Mouse (Mus musculus): ENCODE results near the gene Fkbp4. TPM values are rescaled to one million over a fixed set of nuclear protein-coding genes. Genes with fewer than 3 reads are reported as not detected.

Gene Fkbp4
- polyA plus RNA-seq (2011; ENCODE audit: insufficient read length, low read depth, missing spikeins), result 79.9 and 102 TPM in 2 replicates

DNA sequence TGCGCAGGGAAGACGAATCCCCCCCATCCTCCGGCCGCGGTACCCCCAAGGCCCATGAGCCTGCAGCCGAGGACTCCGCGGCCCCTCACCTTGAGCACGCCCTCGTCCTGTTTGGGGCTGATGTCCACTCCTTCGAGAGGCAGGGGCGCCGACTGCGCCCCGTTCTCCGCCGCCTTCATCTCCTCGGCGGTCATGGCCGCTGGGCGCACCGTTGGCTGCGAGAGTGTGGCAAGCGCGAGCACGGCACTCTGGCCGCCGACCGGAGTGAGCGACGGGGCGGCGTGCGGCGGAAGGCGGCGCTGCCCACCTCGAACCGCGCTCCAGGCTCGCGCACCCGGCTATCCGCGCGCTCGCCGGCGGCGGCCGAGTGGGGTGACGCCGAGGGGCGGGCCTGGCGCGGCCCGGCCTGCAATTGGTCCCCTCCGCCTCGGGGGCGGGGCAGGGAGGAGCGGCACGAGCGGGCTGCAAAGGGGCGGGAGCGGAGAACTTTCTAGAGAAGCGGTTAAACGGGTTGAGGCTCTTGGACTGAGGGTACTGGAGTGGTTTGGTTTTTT is at the start of gene Fkbp4:
Fkbp4 (minus strand) TSS at position 361 of the 554 bp plus-strand sequence.
- Histone ChIP-seq H3K4me3 (ENCODE audit: insufficient read depth, low read length) (peak within 1 kb of the TSS; percentile 94), H3K27ac (ENCODE audit: insufficient read depth, low read length) (peak within 1 kb of the TSS; percentile 35; the same call in 1 of the 2 replicates), H3K4me1 (ENCODE audit: control insufficient read depth, insufficient read depth, low read length) (peaks cover 3% of the 10 kb centered on the region; the same call in 1 of the 2 replicates)
- TF ChIP-seq CTCF (IDR thresholded peaks at IDR 0.05; ENCODE audit: borderline replicate concordance, insufficient read depth, low read length), result no peak
- TF ChIP-seq POLR2A (IDR thresholded peaks at IDR 0.05; ENCODE audit: low read depth, low read length), result peak; percentile 82

DNA sequence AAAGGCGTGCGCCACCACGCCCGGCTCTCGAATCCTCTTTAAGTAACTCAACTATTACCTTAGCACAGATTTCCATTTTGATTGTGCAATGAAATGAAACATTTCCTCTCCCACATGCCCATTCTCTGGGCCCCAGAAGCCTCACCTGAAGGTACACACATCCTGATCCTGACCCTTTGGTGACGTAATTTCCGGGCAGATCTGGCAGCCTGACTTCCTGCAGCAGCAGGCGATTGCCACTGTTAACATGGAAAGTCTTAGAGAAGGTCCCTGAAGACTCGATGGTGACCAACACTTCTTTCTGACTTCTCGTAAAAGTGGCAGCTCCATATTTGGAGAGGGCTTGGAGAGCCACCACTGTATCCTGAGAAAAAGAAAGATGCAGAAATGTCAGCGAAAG is 49.3 kb upstream of the Fkbp4 start:
- H3K4me1 ChIP-seq (ENCODE audit: control insufficient read depth, insufficient read depth, low read length), result no peaks in the 10 kb centered on the region
- H3K27ac ChIP-seq (ENCODE audit: insufficient read depth, low read length), result no peak overlapping the region
- TF ChIP-seq CTCF (IDR thresholded peaks at IDR 0.05; ENCODE audit: borderline replicate concordance, insufficient read depth, low read length) (no peak), POLR2A (IDR thresholded peaks at IDR 0.05; ENCODE audit: low read depth, low read length) (no peak)
- H3K4me3 ChIP-seq (ENCODE audit: insufficient read depth, low read length), result no peak overlapping the region

DNA sequence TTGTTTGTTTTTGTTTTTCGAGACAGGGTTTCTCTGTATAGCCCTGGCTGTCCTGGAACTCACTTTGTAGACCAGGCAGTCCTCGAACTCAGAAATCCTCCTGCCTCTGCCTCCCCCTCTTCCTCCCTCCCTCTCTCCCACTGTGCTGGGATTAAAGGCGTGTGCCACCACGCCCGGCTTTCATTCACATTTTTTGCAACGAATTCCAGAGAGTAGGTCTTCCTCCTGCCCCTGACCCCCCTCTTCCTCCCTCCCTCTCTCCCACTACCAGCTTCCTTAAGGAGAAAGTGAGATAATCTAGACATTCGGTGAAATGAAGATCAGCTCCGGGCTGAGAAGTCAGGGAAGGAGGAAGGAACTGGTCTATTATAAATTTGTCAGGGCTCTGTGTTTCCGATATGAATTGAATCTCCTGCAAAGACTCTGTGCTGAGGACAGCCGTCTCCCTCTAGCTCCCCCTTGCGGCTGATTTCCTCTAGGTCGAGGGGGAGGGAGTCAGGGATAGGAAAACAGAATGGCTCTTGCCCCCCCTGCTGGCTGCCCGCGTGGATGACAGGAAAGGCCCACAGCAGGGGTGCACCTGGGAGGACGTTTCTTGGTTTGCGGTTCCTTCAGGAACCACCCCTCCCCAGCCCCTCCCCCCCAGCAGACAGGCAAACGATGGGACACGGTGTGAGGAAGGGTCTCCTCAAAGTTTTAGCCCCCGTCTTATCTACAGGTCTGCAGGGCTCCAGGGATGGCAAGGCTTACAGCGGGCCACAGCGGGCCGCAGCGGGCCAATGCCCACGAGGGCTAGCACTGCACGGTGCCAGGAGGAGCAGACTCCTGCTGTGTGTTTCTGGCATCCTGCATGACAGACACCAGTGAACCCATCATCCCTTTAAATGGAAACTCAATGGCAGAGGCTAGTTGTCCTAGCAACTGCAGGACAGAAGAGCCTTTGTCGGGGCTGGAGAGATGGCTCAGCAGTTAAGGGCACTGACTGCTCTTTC is 41.3 kb upstream of the Fkbp4 start:
- TF ChIP-seq POLR2A (IDR thresholded peaks at IDR 0.05; ENCODE audit: low read depth, low read length) (no peak), CTCF (IDR thresholded peaks at IDR 0.05; ENCODE audit: borderline replicate concordance, insufficient read depth, low read length) (peak; percentile 95)
- Histone ChIP-seq H3K27ac (ENCODE audit: insufficient read depth, low read length) (no peak overlapping the region), H3K4me1 (ENCODE audit: control insufficient read depth, insufficient read depth, low read length) (no peaks in the 10 kb centered on the region), H3K4me3 (ENCODE audit: insufficient read depth, low read length) (no peak overlapping the region)

DNA sequence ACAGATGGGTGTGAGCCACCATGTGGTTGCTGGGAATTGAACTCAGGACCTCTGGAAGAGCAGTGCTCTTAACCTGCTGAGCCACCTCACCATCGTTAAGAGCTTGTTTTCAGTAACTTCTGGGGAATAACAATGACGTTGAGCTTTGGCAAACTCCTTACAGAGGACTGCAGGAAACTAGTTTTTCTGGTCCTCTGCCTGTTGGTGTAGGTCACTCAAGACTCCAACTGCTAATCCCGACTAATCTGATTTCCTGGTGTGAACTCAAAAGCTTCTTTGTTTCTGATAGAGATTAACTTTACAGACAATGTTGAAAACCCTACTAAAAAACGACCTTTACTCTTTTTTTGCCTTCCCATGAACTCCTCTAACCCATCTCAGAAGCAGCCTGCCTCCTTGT is 39.0 kb upstream of the Fkbp4 start:
- Histone ChIP-seq H3K4me1 (ENCODE audit: control insufficient read depth, insufficient read depth, low read length) (no peaks in the 10 kb centered on the region), H3K27ac (ENCODE audit: insufficient read depth, low read length) (no peak overlapping the region), H3K4me3 (ENCODE audit: insufficient read depth, low read length) (no peak overlapping the region)
- TF ChIP-seq CTCF (IDR thresholded peaks at IDR 0.05; ENCODE audit: borderline replicate concordance, insufficient read depth, low read length), result no peak
- TF ChIP-seq POLR2A (IDR thresholded peaks at IDR 0.05; ENCODE audit: low read depth, low read length), result no peak

DNA sequence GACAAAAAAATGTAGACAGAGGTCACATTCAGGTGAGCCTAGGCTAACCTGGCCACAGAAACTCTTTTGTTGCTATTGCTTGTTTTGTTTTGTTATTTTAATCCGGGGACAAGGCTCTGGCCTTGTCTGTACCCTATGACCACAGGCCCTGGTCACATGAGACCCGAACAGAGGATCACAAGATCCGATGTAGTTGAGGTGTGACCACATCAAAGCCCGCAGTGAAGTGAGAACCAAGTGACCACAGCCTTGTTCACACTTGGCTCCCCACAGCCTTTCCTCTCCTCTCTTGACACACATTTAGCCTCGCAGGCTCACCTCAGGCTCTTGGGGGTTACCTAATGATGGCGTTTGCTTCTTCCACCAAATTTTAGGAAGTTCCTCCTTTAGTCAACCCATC is 35.6 kb upstream of the Fkbp4 start:
- no peak overlapping the region for H3K4me3 ChIP-seq (ENCODE audit: insufficient read depth, low read length)
- no peak overlapping the region for H3K27ac ChIP-seq (ENCODE audit: insufficient read depth, low read length)

DNA sequence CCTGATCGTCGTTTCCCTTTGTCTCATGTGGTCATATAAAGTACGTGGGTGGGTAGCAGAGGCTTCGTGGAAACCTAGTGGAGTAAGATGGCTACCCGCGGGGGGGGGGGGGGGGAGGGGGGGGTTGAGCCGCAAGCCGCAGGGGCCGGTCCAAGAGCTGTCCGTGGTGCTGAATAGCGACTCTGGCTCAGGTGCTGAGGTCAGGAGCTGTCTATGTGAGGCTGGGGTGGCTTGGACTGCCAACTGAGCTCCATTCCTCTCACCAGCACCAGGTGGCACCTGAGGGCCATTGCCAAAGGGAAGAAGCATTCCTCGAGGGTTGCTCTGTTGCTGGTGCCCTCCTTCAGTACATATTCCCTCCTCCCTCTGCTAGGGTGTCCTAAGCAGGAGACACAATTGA is 31.0 kb upstream of the Fkbp4 start:
- Histone ChIP-seq H3K27ac (ENCODE audit: insufficient read depth, low read length) (no peak overlapping the region), H3K4me3 (ENCODE audit: insufficient read depth, low read length) (no peak overlapping the region), H3K4me1 (ENCODE audit: control insufficient read depth, insufficient read depth, low read length) (no peaks in the 10 kb centered on the region)
- TF ChIP-seq CTCF (IDR thresholded peaks at IDR 0.05; ENCODE audit: borderline replicate concordance, insufficient read depth, low read length) (no peak), POLR2A (IDR thresholded peaks at IDR 0.05; ENCODE audit: low read depth, low read length) (no peak)

More for the DNA sequence above, 35.6 kb upstream of the Fkbp4 start:
- no peaks in the 10 kb centered on the region for H3K4me1 ChIP-seq (ENCODE audit: control insufficient read depth, insufficient read depth, low read length)
- TF ChIP-seq CTCF (IDR thresholded peaks at IDR 0.05; ENCODE audit: borderline replicate concordance, insufficient read depth, low read length) (no peak), POLR2A (IDR thresholded peaks at IDR 0.05; ENCODE audit: low read depth, low read length) (no peak)

DNA sequence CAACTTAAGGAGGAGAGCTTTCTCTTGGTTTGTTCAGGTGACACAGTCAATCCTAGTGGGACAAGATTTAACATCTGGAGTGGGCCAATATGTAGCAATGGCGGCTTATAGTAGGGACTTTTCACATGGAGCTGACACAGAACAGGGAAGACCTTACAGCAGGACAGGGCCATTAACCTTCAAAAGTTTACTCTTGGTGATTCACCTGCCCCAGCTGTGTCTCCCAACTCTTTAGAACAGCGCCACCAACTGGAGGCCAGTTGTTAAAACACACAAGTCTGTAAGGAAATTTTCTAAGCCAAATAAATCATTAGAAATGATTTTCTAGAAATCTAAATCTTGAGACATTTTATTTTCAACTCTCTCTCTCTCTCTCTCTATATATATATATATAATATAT is 28.8 kb upstream of the Fkbp4 start:
- Histone ChIP-seq H3K4me1 (ENCODE audit: control insufficient read depth, insufficient read depth, low read length) (no peaks in the 10 kb centered on the region), H3K27ac (ENCODE audit: insufficient read depth, low read length) (no peak overlapping the region), H3K4me3 (ENCODE audit: insufficient read depth, low read length) (no peak overlapping the region)
- no peak for TF ChIP-seq POLR2A (IDR thresholded peaks at IDR 0.05; ENCODE audit: low read depth, low read length)
- TF ChIP-seq CTCF (IDR thresholded peaks at IDR 0.05; ENCODE audit: borderline replicate concordance, insufficient read depth, low read length), result no peak

DNA sequence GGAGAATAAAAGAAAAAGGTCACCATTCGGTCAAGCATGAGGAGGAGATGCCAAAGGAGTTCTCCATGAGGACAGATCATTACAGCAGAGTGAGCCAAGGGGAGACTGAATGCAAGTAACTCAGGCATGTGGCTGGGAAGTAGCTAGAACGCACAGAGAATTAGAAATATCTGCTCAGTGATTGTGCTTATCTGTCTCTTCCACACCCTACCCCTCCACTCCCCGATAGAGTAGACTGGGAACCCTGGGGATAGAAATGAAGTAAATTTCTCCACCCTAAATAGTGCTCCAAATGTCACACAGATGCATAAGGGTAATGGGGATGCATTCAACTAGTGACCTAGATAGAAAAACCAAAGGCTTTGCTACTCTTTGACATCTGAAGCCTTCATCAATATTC is 28.1 kb upstream of the Fkbp4 start:
- TF ChIP-seq POLR2A (IDR thresholded peaks at IDR 0.05; ENCODE audit: low read depth, low read length), result no peak
- no peak for TF ChIP-seq CTCF (IDR thresholded peaks at IDR 0.05; ENCODE audit: borderline replicate concordance, insufficient read depth, low read length)
- H3K4me3 ChIP-seq (ENCODE audit: insufficient read depth, low read length), result no peak overlapping the region
- H3K27ac ChIP-seq (ENCODE audit: insufficient read depth, low read length), result no peak overlapping the region
- no peaks in the 10 kb centered on the region for H3K4me1 ChIP-seq (ENCODE audit: control insufficient read depth, insufficient read depth, low read length)

DNA sequence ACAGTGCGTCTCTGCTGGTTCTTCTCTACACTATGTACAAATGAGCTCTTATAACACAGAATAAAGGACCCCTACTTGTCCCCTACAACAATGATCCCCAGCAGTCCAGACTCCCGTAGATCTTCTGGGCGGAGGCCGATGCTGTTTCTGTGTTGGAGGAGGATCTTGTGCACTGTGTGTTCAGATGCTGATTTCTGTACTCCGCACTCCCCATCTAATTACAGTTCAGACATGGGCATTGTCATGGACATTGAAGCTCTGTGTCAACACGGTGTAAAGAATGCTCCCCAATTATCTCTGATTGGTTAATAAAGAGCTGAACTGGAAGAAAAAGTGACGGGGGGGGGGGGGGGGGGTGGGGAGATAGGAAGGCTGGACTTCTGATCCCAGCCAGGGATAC is 27.6 kb upstream of the Fkbp4 start:
- H3K4me1 ChIP-seq (ENCODE audit: control insufficient read depth, insufficient read depth, low read length), result no peaks in the 10 kb centered on the region
- no peak overlapping the region for H3K4me3 ChIP-seq (ENCODE audit: insufficient read depth, low read length)
- H3K27ac ChIP-seq (ENCODE audit: insufficient read depth, low read length), result no peak overlapping the region
- TF ChIP-seq POLR2A (IDR thresholded peaks at IDR 0.05; ENCODE audit: low read depth, low read length) (no peak), CTCF (IDR thresholded peaks at IDR 0.05; ENCODE audit: borderline replicate concordance, insufficient read depth, low read length) (no peak)

DNA sequence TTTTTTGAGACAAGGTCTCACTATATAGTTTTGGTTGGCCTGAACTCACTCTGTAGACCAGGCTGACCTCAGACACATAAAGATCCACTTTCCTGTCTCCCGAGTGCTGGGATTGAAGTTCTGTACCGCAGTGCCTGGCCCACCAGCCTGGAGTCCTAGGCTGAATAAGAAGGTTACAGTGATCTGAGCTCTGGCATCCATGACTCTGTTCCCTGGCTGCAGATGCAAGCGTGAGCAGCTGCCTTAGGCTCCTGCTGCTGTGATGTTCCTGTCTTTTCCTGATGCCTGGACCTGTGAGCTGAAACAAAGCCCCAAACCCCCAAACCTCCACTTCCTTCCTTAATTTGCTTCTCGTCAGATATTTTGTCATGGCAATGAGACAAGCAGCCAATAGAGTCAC is 26.5 kb upstream of the Fkbp4 start:
- no peak overlapping the region for H3K27ac ChIP-seq (ENCODE audit: insufficient read depth, low read length)
- TF ChIP-seq POLR2A (IDR thresholded peaks at IDR 0.05; ENCODE audit: low read depth, low read length) (no peak), CTCF (IDR thresholded peaks at IDR 0.05; ENCODE audit: borderline replicate concordance, insufficient read depth, low read length) (no peak)
- no peak overlapping the region for H3K4me3 ChIP-seq (ENCODE audit: insufficient read depth, low read length)
- H3K4me1 ChIP-seq (ENCODE audit: control insufficient read depth, insufficient read depth, low read length), result no peaks in the 10 kb centered on the region
